Mouse (Mus musculus) limb, embryonic 11.5 days (tissue): ENCODE measurements at regions not wholly inside any gene's neighbourhood (a gene's known extent, or its start where the extent isn't known, plus 50 kb on each side); places are given as distances from the start of the nearest gene placed in this dataset.

Source experiments
- ATAC-seq: fragments of 200-750 bp; cut with Nextera tagmentation; 2 replicates; pipeline ENCODE4 v1.8.0; 2017; ENCODE audit warnings: low read depth; ENCODE audit not compliant: insufficient number of reproducible peaks, low FRiP score, low TSS enrichment
- DNase-seq: peaks from one replicate; pipeline ENCODE4 v3.0.0-alpha.2; 2015; ENCODE audit warnings: low spot score
- H3K27ac ChIP-seq: fragments of 300-500 bp; sonication (generic); replicated peaks from 2 replicates; pipeline ENCODE4 v1.5.1; 2014; ENCODE audit warnings: low read depth, mild to moderate bottlenecking, low read length
- H3K27me3 ChIP-seq: fragments of 300-500 bp; sonication (generic); 2 replicates; pipeline ENCODE4 v1.6.1; 2014; ENCODE audit warnings: mild to moderate bottlenecking, low read length, mixed read lengths; ENCODE audit not compliant: control insufficient read depth, insufficient read depth
- H3K36me3 ChIP-seq: fragments of 300-500 bp; sonication (generic); 2 replicates; pipeline ENCODE4 v1.6.1; 2014; ENCODE audit warnings: mild to moderate bottlenecking, low read length, moderate library complexity, mixed read lengths; ENCODE audit not compliant: control insufficient read depth, insufficient read depth
- H3K4me1 ChIP-seq: fragments of 300-500 bp; sonication (generic); 2 replicates; pipeline ENCODE4 v1.6.1; 2014; ENCODE audit warnings: low read length, mixed read lengths; ENCODE audit not compliant: control insufficient read depth, insufficient read depth
- H3K4me2 ChIP-seq: fragments of 300-500 bp; sonication (generic); 2 replicates; pipeline ENCODE4 v1.6.1; 2014; ENCODE audit warnings: low read depth, mild to moderate bottlenecking, moderate library complexity; ENCODE audit not compliant: severe bottlenecking
- H3K4me3 ChIP-seq: fragments of 300-500 bp; sonication (generic); 2 replicates; pipeline ENCODE4 v1.5.1; 2014; ENCODE audit warnings: low read depth, low read length
- H3K9ac ChIP-seq: fragments of 300-500 bp; sonication (generic); 2 replicates; pipeline ENCODE4 v1.6.1; 2014; ENCODE audit warnings: mild to moderate bottlenecking, low read length
- H3K9me3 ChIP-seq: fragments of 300-500 bp; sonication (generic); 2 replicates; pipeline ENCODE4 v1.6.1; 2016; ENCODE audit warnings: low read length; ENCODE audit not compliant: control insufficient read depth
- WGBS: fragments of 180-500 bp; shearing (Covaris S2); extraction: QIAGEN DNeasy Blood & Tissue Kit; methylation state at CpG from one replicate; pipeline ENCODE4 v1.1.7; 2014; 5-methylcytosine and 5-hydroxymethylcytosine counted together

DNA sequence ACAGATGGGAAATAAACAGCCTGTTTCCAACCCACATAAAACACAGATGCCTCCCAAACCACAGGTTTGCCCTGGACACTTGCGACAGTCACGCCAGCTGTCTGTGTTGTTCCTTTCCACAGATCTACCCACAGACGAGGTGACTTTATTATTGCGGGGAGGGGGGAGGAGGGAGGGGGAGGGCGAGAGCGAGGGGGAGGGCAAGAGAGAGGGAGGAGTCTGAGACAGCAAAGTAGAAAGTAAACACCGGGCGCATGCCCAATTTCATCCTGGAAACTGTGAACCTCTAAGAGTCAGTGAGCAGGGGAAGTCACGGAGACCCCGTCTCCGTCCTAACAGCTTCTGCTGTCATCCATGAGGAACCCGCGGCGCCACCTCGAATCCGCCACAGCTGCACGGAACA lies 155.8 kb downstream of the Dyrk2 start:
- H3K4me2 ChIP-seq: no peak overlapping the region
- no peaks in the 10 kb centered on the region for H3K4me1 ChIP-seq
- no peak overlapping the region for H3K27ac ChIP-seq
- no peak overlapping the region for H3K9ac ChIP-seq
- 88% methylated on average over 17 of the region's 17 CpGs for WGBS
- ATAC-seq: no peak
- H3K36me3 ChIP-seq: no peaks in the 10 kb centered on the region
- H3K4me3 ChIP-seq: no peak overlapping the region
- H3K27me3 ChIP-seq: no peaks in the 10 kb centered on the region
- no peak for DNase-seq
- H3K9me3 ChIP-seq: no peaks in the 10 kb centered on the region

DNA sequence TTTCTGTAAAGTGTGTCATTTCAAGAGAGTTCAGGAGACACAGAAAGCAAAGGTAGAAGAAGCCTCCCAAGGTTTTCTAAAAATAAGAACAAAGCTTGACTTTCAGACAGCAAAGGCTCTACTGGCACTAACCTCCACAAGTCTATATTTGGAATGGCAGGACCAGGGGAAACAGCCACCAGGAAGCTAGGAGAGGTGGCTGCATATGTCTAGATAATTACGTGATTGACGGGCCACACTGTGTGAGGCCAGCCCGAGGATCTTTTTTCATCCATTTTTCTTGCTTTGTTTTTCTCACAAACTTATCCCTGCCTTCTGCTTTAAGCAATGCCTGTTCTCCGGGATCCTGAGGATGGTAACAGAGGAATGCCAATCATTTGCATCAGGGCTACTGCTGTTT lies 155.4 kb downstream of the Dyrk2 start:
- H3K4me1 ChIP-seq: no peaks in the 10 kb centered on the region
- DNase-seq: no peak
- WGBS: 88% methylated on average over 4 of the region's 4 CpGs

DNA sequence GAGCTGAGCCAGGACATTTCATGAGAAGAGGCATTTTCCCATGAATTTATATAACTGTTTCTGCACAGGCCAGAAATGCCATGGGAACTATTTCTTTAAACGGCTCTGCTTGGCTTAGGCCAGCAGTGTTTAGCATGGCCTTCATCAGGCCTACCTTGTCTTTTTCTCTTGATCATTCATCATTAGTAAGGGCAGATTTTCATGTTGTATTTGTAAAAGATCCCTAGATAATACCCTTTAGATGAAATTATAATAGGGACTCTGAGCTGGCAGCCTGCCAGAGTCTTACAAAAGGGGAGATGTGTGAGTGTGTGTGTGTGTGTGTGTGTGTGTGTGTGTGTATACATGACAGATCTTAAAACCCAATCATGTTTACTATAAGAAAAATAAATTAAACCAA lies 149.4 kb downstream of the Dyrk2 start:
- ATAC-seq: no peak
- Histone ChIP-seq H3K36me3 (no peaks in the 10 kb centered on the region), H3K9me3 (no peaks in the 10 kb centered on the region), H3K4me1 (no peaks in the 10 kb centered on the region), H3K9ac (no peak overlapping the region), H3K4me2 (no peak overlapping the region), H3K27ac (no peak overlapping the region), H3K27me3 (no peaks in the 10 kb centered on the region), H3K4me3 (no peak overlapping the region)
- WGBS: 84% methylated on average over 1 of the region's 1 CpGs
- DNase-seq: no peak

More for the DNA sequence above, 155.4 kb downstream of the Dyrk2 start:
- Histone ChIP-seq H3K27ac (no peak overlapping the region), H3K36me3 (no peaks in the 10 kb centered on the region), H3K9me3 (no peaks in the 10 kb centered on the region), H3K27me3 (no peaks in the 10 kb centered on the region), H3K9ac (no peak overlapping the region), H3K4me2 (no peak overlapping the region), H3K4me3 (no peak overlapping the region)
- no peak for ATAC-seq

DNA sequence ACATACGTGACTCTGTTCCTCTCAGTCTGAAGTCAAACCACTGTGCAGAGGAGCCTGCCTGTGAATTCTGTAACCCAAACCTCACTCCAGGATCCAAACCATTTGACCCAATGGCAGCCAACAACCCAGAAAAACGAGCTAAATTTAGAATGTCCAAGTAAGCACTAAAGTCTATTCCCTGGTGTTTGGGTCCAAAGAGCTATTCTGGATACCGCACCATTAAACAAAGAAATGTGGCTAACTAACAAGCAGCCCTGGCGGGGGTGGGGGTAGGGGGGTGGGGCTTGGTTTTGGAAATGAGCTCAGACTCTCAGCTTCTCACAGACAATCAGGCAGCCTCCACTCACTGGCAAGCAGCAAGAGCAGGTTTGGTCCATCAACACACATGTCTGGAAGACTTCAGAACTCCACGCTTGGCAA lies 147.9 kb downstream of the Dyrk2 start:
- no peak overlapping the region for H3K27ac ChIP-seq
- no peak overlapping the region for H3K4me3 ChIP-seq
- no peaks in the 10 kb centered on the region for H3K36me3 ChIP-seq
- no peak overlapping the region for H3K4me2 ChIP-seq
- no peak overlapping the region for H3K9ac ChIP-seq
- DNase-seq (no peak), ATAC-seq (no peak)
- H3K27me3 ChIP-seq: no peaks in the 10 kb centered on the region
- no peaks in the 10 kb centered on the region for H3K9me3 ChIP-seq
- 61% methylated on average over 5 of the region's 5 CpGs for WGBS
- H3K4me1 ChIP-seq: no peaks in the 10 kb centered on the region

DNA sequence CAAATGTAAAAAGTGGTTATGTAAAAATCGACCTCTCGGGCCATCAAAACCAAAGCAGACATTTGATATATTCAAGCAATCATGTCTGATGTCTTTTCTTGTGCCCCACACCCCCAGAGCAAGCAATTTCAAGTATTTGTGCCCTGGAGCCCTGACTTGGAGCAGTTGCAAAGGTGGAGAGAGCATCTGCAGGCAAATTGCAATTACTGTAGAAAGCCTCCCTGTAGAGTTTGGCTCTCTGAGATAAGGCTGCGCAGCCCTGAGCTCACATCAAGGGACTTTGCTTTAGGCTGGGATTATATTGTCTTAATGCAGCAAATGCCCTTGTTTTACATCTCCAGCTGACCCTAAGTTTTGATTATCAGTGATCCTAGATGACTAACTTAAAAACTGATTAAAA lies 147.3 kb downstream of the Dyrk2 start:
- Histone ChIP-seq H3K4me2 (no peak overlapping the region), H3K9ac (no peak overlapping the region), H3K36me3 (no peaks in the 10 kb centered on the region), H3K27me3 (no peaks in the 10 kb centered on the region), H3K27ac (no peak overlapping the region), H3K4me1 (no peaks in the 10 kb centered on the region), H3K9me3 (no peaks in the 10 kb centered on the region), H3K4me3 (no peak overlapping the region)
- 62% methylated on average over 3 of the region's 3 CpGs for WGBS
- DNase-seq (no peak), ATAC-seq (no peak)

DNA sequence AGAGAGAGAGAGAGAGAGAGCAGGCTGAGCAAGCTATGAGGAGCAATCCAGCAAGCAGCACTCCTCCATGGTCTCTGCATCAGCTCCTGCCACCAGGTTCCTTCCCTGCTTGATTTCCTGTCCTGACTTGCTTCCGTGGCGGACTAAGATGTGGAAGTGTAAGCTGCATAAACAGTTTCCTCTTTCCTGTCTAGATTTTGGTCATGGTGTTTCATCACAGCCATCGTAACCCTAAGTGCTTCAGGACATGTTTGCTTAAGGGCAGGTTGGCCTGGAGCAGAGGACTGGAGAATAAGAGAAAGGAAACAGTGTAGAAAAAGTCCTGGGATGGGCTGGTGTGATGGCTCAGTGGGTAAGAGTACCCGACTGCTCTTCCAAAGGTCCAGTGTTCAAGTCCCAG lies 133.9 kb downstream of the Dyrk2 start:
- WGBS: 87% methylated on average over 4 of the region's 4 CpGs
- ATAC-seq (no peak), DNase-seq (no peak)
- no peaks in the 10 kb centered on the region for H3K4me1 ChIP-seq
- no peak overlapping the region for H3K4me2 ChIP-seq
- no peak overlapping the region for H3K27ac ChIP-seq
- no peaks in the 10 kb centered on the region for H3K9me3 ChIP-seq
- no peak overlapping the region for H3K9ac ChIP-seq
- no peak overlapping the region for H3K4me3 ChIP-seq
- H3K36me3 ChIP-seq: no peaks in the 10 kb centered on the region
- H3K27me3 ChIP-seq: no peaks in the 10 kb centered on the region

DNA sequence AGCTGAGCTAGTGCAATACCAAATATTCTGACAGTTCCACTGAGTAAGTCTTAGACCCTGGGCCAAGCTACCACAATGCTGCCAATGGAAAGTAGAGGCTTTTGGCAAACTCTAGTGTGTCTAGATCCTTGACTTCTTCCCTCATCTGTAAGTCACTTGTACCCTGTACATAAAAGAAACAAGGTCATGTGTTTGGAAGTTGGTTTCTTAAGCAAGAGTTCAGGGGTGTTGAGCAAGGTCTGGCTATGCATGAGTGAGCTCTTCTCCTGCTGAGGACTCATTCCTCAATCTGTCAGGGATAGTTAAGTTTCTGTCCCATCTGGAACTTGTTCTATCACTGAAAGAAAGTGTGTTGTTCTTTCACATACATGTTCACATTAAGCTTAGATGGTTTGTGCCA lies 132.9 kb downstream of the Dyrk2 start:
- H3K4me1 ChIP-seq: no peaks in the 10 kb centered on the region

DNA sequence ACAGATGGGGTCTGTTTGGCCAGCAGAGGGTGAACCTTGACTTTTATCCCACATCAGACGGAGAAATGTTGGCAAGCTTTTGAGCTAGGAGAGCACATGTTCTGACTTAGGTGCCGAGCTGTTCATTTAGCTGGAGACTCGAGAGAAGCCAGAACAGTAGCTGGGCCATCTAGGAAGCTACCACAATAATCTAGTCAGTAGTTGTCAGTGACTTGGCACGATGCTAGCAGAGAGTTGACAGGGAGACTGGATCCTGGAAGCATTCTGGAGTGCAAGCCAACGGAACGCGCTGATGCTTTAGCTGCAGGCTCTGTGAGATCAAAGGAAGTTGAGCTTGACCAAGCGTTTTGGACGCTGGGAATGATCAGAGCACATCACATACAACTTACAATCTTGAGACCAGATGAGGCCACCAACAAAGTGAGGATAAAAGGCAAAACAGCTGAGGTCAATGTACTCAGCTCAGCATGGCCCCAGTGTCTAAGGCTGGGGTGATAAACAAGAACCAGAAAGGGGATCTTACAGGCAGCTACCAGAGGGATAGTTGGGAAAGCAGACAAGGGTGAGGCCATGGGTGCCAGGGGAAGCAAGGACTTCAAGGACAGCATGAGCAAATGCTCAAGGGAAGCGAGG lies 130.0 kb downstream of the Dyrk2 start:
- H3K9me3 ChIP-seq: no peaks in the 10 kb centered on the region
- no peaks in the 10 kb centered on the region for H3K36me3 ChIP-seq
- H3K4me3 ChIP-seq: no peak overlapping the region
- no peak overlapping the region for H3K9ac ChIP-seq
- no peak overlapping the region for H3K4me2 ChIP-seq
- H3K27me3 ChIP-seq: no peaks in the 10 kb centered on the region
- DNase-seq: no peak
- ATAC-seq: no peak
- H3K27ac ChIP-seq: no peak overlapping the region
- H3K4me1 ChIP-seq: no peaks in the 10 kb centered on the region
- WGBS: 79% methylated on average over 10 of the region's 10 CpGs

More for the DNA sequence above, 132.9 kb downstream of the Dyrk2 start:
- Histone ChIP-seq H3K4me3 (no peak overlapping the region), H3K36me3 (no peaks in the 10 kb centered on the region), H3K9ac (no peak overlapping the region), H3K4me2 (no peak overlapping the region), H3K27ac (no peak overlapping the region), H3K27me3 (no peaks in the 10 kb centered on the region), H3K9me3 (no peaks in the 10 kb centered on the region)
- ATAC-seq: no peak
- DNase-seq: no peak

DNA sequence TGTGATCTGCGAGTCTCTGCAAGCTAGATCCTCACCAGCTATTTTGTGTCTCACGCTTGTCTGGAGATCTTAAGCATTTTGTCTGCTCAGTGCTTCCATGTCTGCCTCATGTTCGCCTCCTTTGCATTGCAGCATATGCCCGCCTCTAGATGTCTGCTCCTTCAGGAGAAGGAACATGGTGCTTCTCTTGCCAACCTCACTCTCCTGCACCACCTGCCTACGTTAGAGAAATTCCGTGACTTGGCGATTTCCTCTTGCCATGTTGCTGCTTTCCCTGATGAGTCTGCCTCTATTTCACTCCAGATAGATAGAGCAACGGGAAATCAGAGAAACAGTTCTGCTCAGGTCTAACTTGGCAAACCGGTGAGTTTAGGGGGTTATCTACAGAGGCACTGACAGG lies 126.2 kb downstream of the Dyrk2 start:
- 94% methylated on average over 9 of the region's 9 CpGs for WGBS
- Histone ChIP-seq H3K4me3 (no peak overlapping the region), H3K9me3 (no peaks in the 10 kb centered on the region), H3K27ac (no peak overlapping the region), H3K36me3 (no peaks in the 10 kb centered on the region), H3K27me3 (no peaks in the 10 kb centered on the region), H3K9ac (no peak overlapping the region), H3K4me1 (0 out of 2 replicates have a peak, but pooled peaks cover 2% of the 10 kb centered on the region), H3K4me2 (no peak overlapping the region)
- DNase-seq: no peak
- no peak for ATAC-seq
